Mouse (Mus musculus) MEL (cell line): ENCODE results near the gene Fbp2. TPM values are rescaled to one million over a fixed set of nuclear protein-coding genes. Genes with fewer than 3 reads are reported as not detected.
"Not testable (repeated sequence)": the region's sequence is repeated elsewhere in the genome, so short reads cannot be mapped to it uniquely, and the experiment has no call there.

Source experiments
- DNase-seq: peaks from one replicate; pipeline ENCODE4 v3.0.0; 2011; ENCODE audit warnings: low read depth, low spot score
- H3K27ac ChIP-seq: 2 replicates; pipeline ENCODE4 v1.5.1; 2012; ENCODE audit warnings: low read depth, mild to moderate bottlenecking, control low read depth, low read length, moderate library complexity; ENCODE audit not compliant: control insufficient read depth
- H3K27me3 ChIP-seq, 2 experiments: fragments of 150-350 bp in 1 of 2; sonication (generic) in 1 of 2; 2 replicates each; pipeline ENCODE4 v1.6.1; 2012; ENCODE audit warnings: low read length in 2 of 2, mild to moderate bottlenecking in 2 of 2, improper control_type of control experiment in 1 of 2, moderate library complexity in 1 of 2; ENCODE audit not compliant: insufficient read depth in 2 of 2, control insufficient read depth in 1 of 2
- H3K36me3 ChIP-seq, 2 experiments: 2 replicates each; pipeline ENCODE4 v1.6.1; 2012 to 2014; ENCODE audit warnings: low read length in 2 of 2, improper control_type of control experiment in 1 of 2, inconsistent platforms in 1 of 2, mild to moderate bottlenecking in 1 of 2; ENCODE audit not compliant: insufficient read depth in 2 of 2, control insufficient read depth in 1 of 2
- H3K4me1 ChIP-seq, 2 experiments: fragments of 150-350 bp in 1 of 2; sonication (generic) in 1 of 2; 2 replicates each; pipeline ENCODE4 v1.6.1; 2012; ENCODE audit warnings: low read length in 2 of 2, improper control_type of control experiment in 1 of 2, mild to moderate bottlenecking in 1 of 2; ENCODE audit not compliant: insufficient read depth in 2 of 2, control insufficient read depth in 1 of 2
- H3K4me3 ChIP-seq, 2 experiments: fragments of 150-350 bp in 1 of 2; sonication (generic) in 1 of 2; 2 replicates each; pipeline ENCODE4 v1.5.1; 2012; ENCODE audit warnings: low read depth in 2 of 2, low read length in 2 of 2, mild to moderate bottlenecking in 2 of 2, moderate library complexity in 2 of 2, control low read depth in 1 of 2, improper control_type of control experiment in 1 of 2; ENCODE audit not compliant: control insufficient read depth in 1 of 2, insufficient read depth in 1 of 2
- H3K79me2 ChIP-seq: 2 replicates; pipeline ENCODE4 v1.6.1; 2012; ENCODE audit warnings: mild to moderate bottlenecking, low read length, moderate library complexity; ENCODE audit not compliant: control insufficient read depth, poor library complexity, insufficient read depth
- H3K9ac ChIP-seq: 2 replicates; pipeline ENCODE4 v1.6.1; 2012; ENCODE audit warnings: low read depth, mild to moderate bottlenecking, control low read depth, low read length, moderate library complexity; ENCODE audit not compliant: control insufficient read depth, poor library complexity, severe bottlenecking
- H3K9me3 ChIP-seq: fragments of 150-350 bp; sonication (generic); replicated peaks from 2 replicates; pipeline ENCODE4 v1.6.1; 2012; ENCODE audit warnings: mild to moderate bottlenecking, low read length, improper control_type of control experiment, moderate library complexity; ENCODE audit not compliant: insufficient read depth
- BHLHE40 ChIP-seq: IDR thresholded peaks from 2 replicates; pipeline ENCODE4 v1.6.1; 2012; ENCODE audit warnings: low read depth, mild to moderate bottlenecking, inconsistent platforms, low read length, improper control_type of control experiment, borderline replicate concordance
- CHD2 ChIP-seq: IDR thresholded peaks from 2 replicates; pipeline ENCODE4 v1.6.1; 2011; ENCODE audit warnings: low read length, improper control_type of control experiment
- CTCF ChIP-seq, 3 experiments: IDR thresholded peaks in 2 of 3; conservative IDR thresholded peaks in 1 of 3; 2 replicates each; pipeline ENCODE4 v1.5.1; 2011 to 2012; ENCODE audit warnings: low read length in 3 of 3, low read depth in 2 of 3, mild to moderate bottlenecking in 2 of 3, improper control_type of control experiment in 1 of 3, inconsistent platforms in 1 of 3, mixed read lengths in 1 of 3, moderate library complexity in 1 of 3; ENCODE audit not compliant: control insufficient read depth in 1 of 3, insufficient read depth in 1 of 3, poor library complexity in 1 of 3, severe bottlenecking in 1 of 3
- EP300 ChIP-seq, 2 experiments: IDR thresholded peaks; 2 replicates each; pipeline ENCODE4 v1.6.1; 2011; ENCODE audit warnings: improper control_type of control experiment in 2 of 2, low read length in 2 of 2, low read depth in 1 of 2, mild to moderate bottlenecking in 1 of 2
- GABPA ChIP-seq: IDR thresholded peaks from 2 replicates; pipeline ENCODE4 v1.6.1; 2012; ENCODE audit warnings: low read depth, mild to moderate bottlenecking, inconsistent platforms, low read length, improper control_type of control experiment, moderate library complexity
- HCFC1 ChIP-seq: IDR thresholded peaks from 2 replicates; pipeline ENCODE4 v1.6.1; 2012; ENCODE audit warnings: low read depth, mild to moderate bottlenecking, inconsistent platforms, low read length, improper control_type of control experiment, moderate library complexity
- JUND ChIP-seq: IDR thresholded peaks from 2 replicates; pipeline ENCODE4 v1.6.1; 2011; ENCODE audit warnings: low read depth, mild to moderate bottlenecking, improper control_type of control experiment, low read length
- MAFK ChIP-seq: IDR thresholded peaks from 2 replicates; pipeline ENCODE4 v1.6.1; 2011; ENCODE audit warnings: low read depth, mild to moderate bottlenecking, low read length, improper control_type of control experiment, borderline replicate concordance
- MXI1 ChIP-seq: IDR thresholded peaks from 2 replicates; pipeline ENCODE4 v1.6.1; 2011; ENCODE audit warnings: mild to moderate bottlenecking, low read depth, low read length, improper control_type of control experiment
- MYB ChIP-seq: IDR thresholded peaks from 2 replicates; pipeline ENCODE4 v1.6.1; 2011; ENCODE audit warnings: mild to moderate bottlenecking, low read depth, low read length, improper control_type of control experiment
- MYC ChIP-seq: IDR thresholded peaks from 2 replicates; pipeline ENCODE4 v1.6.1; 2011; ENCODE audit warnings: low read depth, mild to moderate bottlenecking, low read length, improper control_type of control experiment, moderate library complexity
- NELFE ChIP-seq: IDR thresholded peaks from 2 replicates; pipeline ENCODE4 v1.6.1; 2011; ENCODE audit warnings: low read depth, low read length, improper control_type of control experiment
- POLR2AphosphoS2 ChIP-seq: IDR thresholded peaks from 2 replicates; pipeline ENCODE4 v1.6.1; 2011; ENCODE audit warnings: low read length, improper control_type of control experiment
- RAD21 ChIP-seq: IDR thresholded peaks from 2 replicates; pipeline ENCODE4 v1.6.1; 2011; ENCODE audit warnings: mild to moderate bottlenecking, low read depth, low read length, improper control_type of control experiment
- SIN3A ChIP-seq: IDR thresholded peaks from 2 replicates; pipeline ENCODE4 v1.6.1; 2012; ENCODE audit warnings: low read length, improper control_type of control experiment, inconsistent platforms
- TBP ChIP-seq: IDR thresholded peaks from 2 replicates; pipeline ENCODE4 v1.8.0; 2011; ENCODE audit warnings: low read depth, low read length, improper control_type of control experiment
- TCF12 ChIP-seq: IDR thresholded peaks from 2 replicates; pipeline ENCODE4 v1.6.1; 2014; ENCODE audit warnings: low read depth, mild to moderate bottlenecking, inconsistent platforms, low read length, improper control_type of control experiment, moderate library complexity
- UBTF ChIP-seq: IDR thresholded peaks from 2 replicates; pipeline ENCODE4 v1.6.1; 2012; ENCODE audit warnings: low read depth, mild to moderate bottlenecking, inconsistent platforms, low read length, improper control_type of control experiment, moderate library complexity, borderline replicate concordance; ENCODE audit not compliant: insufficient read depth
- ZMIZ1 ChIP-seq: IDR thresholded peaks from 2 replicates; pipeline ENCODE4 v1.6.1; 2012; ENCODE audit warnings: low read depth, mild to moderate bottlenecking, inconsistent platforms, low read length, improper control_type of control experiment, moderate library complexity
- ZNF384 ChIP-seq: IDR thresholded peaks from 2 replicates; pipeline ENCODE4 v1.6.1; 2012; ENCODE audit warnings: low read depth, mild to moderate bottlenecking, inconsistent platforms, low read length, improper control_type of control experiment
- polyA plus RNA-seq, 2 experiments: library from polyadenylated mRNA; stranded (reverse) in 1 of 2; unstranded in 1 of 2; fragments of >175 nt in 1 of 2; fragments of >200 nt in 1 of 2; gene quantifications; 2 replicates each; pipeline versions ENCODE4 v1.2.1 to v1.2.4; 2012; ENCODE audit warnings: low replicate concordance in 2 of 2, low read depth in 1 of 2; ENCODE audit not compliant: insufficient read length in 2 of 2, insufficient read depth in 1 of 2, missing spikeins in 1 of 2
- total RNA-seq: library from RNA; depleted of rRNA; stranded (reverse); fragments of 300-350 nt; gene quantifications from 2 replicates; pipeline ENCODE4 v1.2.3, GENCODE M21; 2012; rRNA removed

Fbp2 gene
- total and polyA plus RNA-seq, 3 experiments = 4.7 to 10.8 TPM; not detected in 1

- no peaks in the 10 kb centered on the region for H3K79me2 ChIP-seq
- H3K4me3 ChIP-seq = no peak overlapping the region
- H3K9ac ChIP-seq = no peak overlapping the region
- no peak for DNase-seq
- no peaks in the 10 kb centered on the region for H3K27me3 ChIP-seq
- no peaks in the 10 kb centered on the region for H3K4me1 ChIP-seq
- H3K27ac ChIP-seq = no peak overlapping the region
- H3K36me3 ChIP-seq = peaks cover 0 to under 1% of the 10 kb centered on the region in 2 experiments; a peak in 2 of 4 replicates
- H3K9me3 ChIP-seq = no peaks in the 10 kb centered on the region
- TF ChIP-seq MYC = no peak
- no peak for TF ChIP-seq CTCF (IDR thresholded peaks at IDR 0.05 in 2 of 3, conservative IDR thresholded peaks at IDR 0.05 in 1 of 3; ENCODE audit: control insufficient read depth in 1 of 3, insufficient read depth in 1 of 3, low read depth in 2 of 3, low read length in 3 of 3, poor library complexity in 1 of 3, severe bottlenecking in 1 of 3)
- no peak for TF ChIP-seq GABPA
- no peak for TF ChIP-seq SIN3A
- no peak for TF ChIP-seq JUND
- no peak for TF ChIP-seq ZMIZ1
- TF ChIP-seq NELFE = no peak
- no peak for TF ChIP-seq CHD2
- no peak for TF ChIP-seq UBTF
- no peak for TF ChIP-seq MAFK
- TF ChIP-seq RAD21 = no peak
- TF ChIP-seq ZNF384 = no peak
- no peak for TF ChIP-seq BHLHE40
- no peak for TF ChIP-seq MXI1
- no peak for TF ChIP-seq POLR2AphosphoS2
- TF ChIP-seq MYB = no peak
- no peak for TF ChIP-seq HCFC1
- no peak for TF ChIP-seq TBP
- TF ChIP-seq TCF12 = no peak
Observed at GRCm38 (mm10) chr13:62812713-62813112, 45.5 kb downstream of the Fbp2 start.

- H3K27ac ChIP-seq = 0 out of 2 replicates have a peak overlapping the region, but pooled peaks have one; percentile 28
- H3K4me1 ChIP-seq = not testable (repeated sequence)
- TF ChIP-seq TBP (0 out of 2 replicates have a peak, but pooled peaks have one; percentile 34), EP300 (IDR thresholded peaks at IDR 0.05; ENCODE audit: low read depth in 1 of 2, low read length in 2 of 2) (0 out of 4 replicates have a peak, but pooled peaks of 1 of the 2 experiments have one; percentile 17)
- TF ChIP-seq, all 39 proteins: peak for 2; not testable (repeated sequence) for 37
- H3K9ac ChIP-seq, H3K9me3 ChIP-seq, H3K27me3 ChIP-seq, H3K36me3 ChIP-seq, H3K79me2 ChIP-seq, H3K4me3 ChIP-seq: not testable (repeated sequence)
- peak; percentile 75 for DNase-seq
Observed at GRCm38 (mm10) chr13:62807981-62808380, 50.2 kb downstream of the Fbp2 start.

Other genes starting within 250 kb of the Fbp2 start
- 6.7 TPM in 2 replicates for gene 6720489N17Rik, start 234.2 kb downstream of the Fbp2 start, total RNA-seq
- 100 to 1,000 TPM in 1 of 2 experiments, 1 to 10 TPM in 1; 6.2 to 159 TPM for gene 6720489N17Rik, start 234.2 kb downstream of the Fbp2 start, polyA plus RNA-seq
- gene Platr25, start 97.7 kb downstream of the Fbp2 start, total RNA-seq = 7.1 and 7.3 TPM in 2 replicates
- gene Platr25, start 97.7 kb downstream of the Fbp2 start, polyA plus RNA-seq = 100 to 1,000 TPM in 1 of 2 experiments, 1 to 10 TPM in 1; 5.5 to 247 TPM
- gene Gm5141, start 72.6 kb downstream of the Fbp2 start, total RNA-seq = 0.82 and 1.1 TPM in 2 replicates
- 10 to 100 TPM in 1 of 2 experiments, under 1 TPM in 1; 0.82 to 84.2 TPM for gene Gm5141, start 72.6 kb downstream of the Fbp2 start, polyA plus RNA-seq
- gene Fbp1, start 29.9 kb upstream of the Fbp2 start, total RNA-seq = not detected in 2 replicates
- not detected for gene Fbp1, start 29.9 kb upstream of the Fbp2 start, polyA plus RNA-seq
- 26.3 and 29.5 TPM in 2 replicates for gene 2010111I01Rik, start 106.5 kb upstream of the Fbp2 start, total RNA-seq
- 10 to 100 TPM in 1 of 2 experiments, not detected in 1; 32.7 TPM for gene 2010111I01Rik, start 106.5 kb upstream of the Fbp2 start, polyA plus RNA-seq